Mouse (Mus musculus): ENCODE measurements around the gene Gm10490. TPM values are rescaled to one million over a fixed set of nuclear protein-coding genes. Genes with fewer than 3 reads are reported as not detected.
A peak's percentile ranks its signal among the peaks of the same experiment; 100 is the strongest.

Gm10490 gene
- total and polyA plus RNA-seq, 3 experiments = not detected

DNA sequence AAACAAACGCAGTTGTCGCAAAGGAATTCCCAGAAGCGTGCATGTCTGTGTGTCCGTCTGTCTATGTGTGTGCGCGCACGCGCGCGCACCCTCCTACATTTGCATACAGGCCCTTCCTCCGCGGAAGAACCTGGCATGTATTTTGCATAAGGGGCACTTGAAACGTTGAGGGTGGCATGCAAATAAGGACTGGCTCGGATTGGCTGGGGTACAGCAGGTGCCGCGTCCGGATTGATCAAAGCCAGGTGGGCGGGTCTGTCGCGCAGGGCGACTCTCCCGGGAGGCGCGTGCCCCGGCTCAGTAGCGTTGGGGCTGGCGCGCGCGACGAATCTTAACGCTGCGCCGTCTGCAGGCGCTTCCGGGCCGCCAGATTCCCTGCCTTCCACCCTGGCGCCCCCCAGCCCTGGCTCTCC, 31.3 kb upstream of the Gm10490 start, which contains the start of gene Pim2:
Pim2 (plus strand) TSS at position 256 of the 413 bp plus-strand sequence.
- H3K4me2 ChIP-seq (ENCODE audit: insufficient read depth, low read depth, poor library complexity, severe bottlenecking) = peak within 1 kb of the TSS; percentile 73
- peaks cover 44 to 53% of the 10 kb centered on the region in 2 experiments for H3K36me3 ChIP-seq (replicated peaks in 1 of 2; ENCODE audit: control insufficient read depth in 1 of 2, insufficient read depth in 1 of 2, low read length in 1 of 2)
- dilution Hi-C loops (cut with MboI; ENCODE audit: extremely low pct_ligation_motif_present, extremely low pct_unique_long_range_greater_than_20kb, low sequenced_read_pairs) = no loop called here
- H3K9me3 ChIP-seq (replicated peaks; ENCODE audit: low read length) = no peaks in the 10 kb centered on the region
- TF ChIP-seq MAFK (IDR thresholded peaks at IDR 0.05; ENCODE audit: insufficient replicate concordance, low read length) (no peak), ELF1 (IDR thresholded peaks at IDR 0.05; ENCODE audit: low read depth, low read length) (peak; percentile 80), NRF1 (IDR thresholded peaks at IDR 0.05; ENCODE audit: low read depth, low read length) (peak; percentile 79), NELFE (IDR thresholded peaks at IDR 0.05; ENCODE audit: low read depth, low read length) (peak; percentile 90), USF2 (conservative IDR thresholded peaks at IDR 0.05; ENCODE audit: low read depth, low read length) (no peak), E2F4 (IDR thresholded peaks at IDR 0.05; ENCODE audit: insufficient replicate concordance, low read depth, low read length) (no peak), TBP (conservative IDR thresholded peaks at IDR 0.05; ENCODE audit: low read depth, low read length) (peak; percentile 87), CTCF (conservative IDR thresholded peaks at IDR 0.05 in 1 of 2, IDR thresholded peaks at IDR 0.05 in 1 of 2; ENCODE audit: low read depth in 2 of 2, low read length in 2 of 2) (no peak), MAX (IDR thresholded peaks at IDR 0.05; ENCODE audit: low read length) (peak; percentile 27; the same call in 1 of the 2 replicates), HCFC1 (IDR thresholded peaks at IDR 0.05; ENCODE audit: low read depth, low read length) (peak; percentile 28), ZC3H11A (IDR thresholded peaks at IDR 0.05; ENCODE audit: low read depth, low read length) (no peak), SIN3A (IDR thresholded peaks at IDR 0.05; ENCODE audit: low read length) (peak; percentile 56; the same call in 1 of the 2 replicates), TCF12 (IDR thresholded peaks at IDR 0.05; ENCODE audit: low read depth, low read length) (peak; percentile 95), MAZ (IDR thresholded peaks at IDR 0.05; ENCODE audit: low read depth, low read length) (no peak), POLR2AphosphoS2 (IDR thresholded peaks at IDR 0.05; ENCODE audit: low read depth, low read length) (peak; percentile 93), JUN (IDR thresholded peaks at IDR 0.05; ENCODE audit: insufficient read depth, low read depth, low read length) (no peak), ETS1 (conservative IDR thresholded peaks at IDR 0.05; ENCODE audit: low read depth, low read length) (peak; percentile 61), ZKSCAN1 (IDR thresholded peaks at IDR 0.05; ENCODE audit: borderline replicate concordance, low read depth, low read length) (no peak), KAT2A (IDR thresholded peaks at IDR 0.05; ENCODE audit: insufficient replicate concordance, low read length) (no peak), BHLHE40 (IDR thresholded peaks at IDR 0.05; ENCODE audit: low read depth, low read length) (peak; percentile 93), JUND (conservative IDR thresholded peaks at IDR 0.05; ENCODE audit: low read depth, low read length) (no peak), UBTF (IDR thresholded peaks at IDR 0.05; ENCODE audit: low read depth, low read length) (0 out of 2 replicates have a peak, but pooled peaks have one; percentile 48), MXI1 (IDR thresholded peaks at IDR 0.05; ENCODE audit: low read depth, low read length) (peak; percentile 77; the same call in 1 of the 2 replicates), RAD21 (IDR thresholded peaks at IDR 0.05; ENCODE audit: low read depth, low read length) (no peak), ZNF384 (IDR thresholded peaks at IDR 0.05; ENCODE audit: low read depth, low read length) (no peak), CHD2 (IDR thresholded peaks at IDR 0.05; ENCODE audit: low read length) (no peak), GABPA (IDR thresholded peaks at IDR 0.05; ENCODE audit: insufficient replicate concordance, low read depth, low read length) (no peak), CHD1 (IDR thresholded peaks at IDR 0.05; ENCODE audit: low read depth, low read length) (no peak), MYC (IDR thresholded peaks at IDR 0.05; ENCODE audit: low read depth, low read length) (no peak), POLR2A (IDR thresholded peaks at IDR 0.05; ENCODE audit: low read depth, low read length) (peak; percentile 95), SMC3 (IDR thresholded peaks at IDR 0.05; ENCODE audit: low read depth, low read length) (no peak; the same call in 1 of the 2 replicates), PAX5 (IDR thresholded peaks at IDR 0.05; ENCODE audit: low read length) (no peak), EP300 (IDR thresholded peaks at IDR 0.05; ENCODE audit: low read length) (no peak), ZMIZ1 (IDR thresholded peaks at IDR 0.05; ENCODE audit: low read depth, low read length) (peak; percentile 98), USF1 (IDR thresholded peaks at IDR 0.05; ENCODE audit: low read depth, low read length) (peak; percentile 61), MEF2A (IDR thresholded peaks at IDR 0.05; ENCODE audit: borderline replicate concordance, low read depth, low read length) (no peak), RCOR1 (conservative IDR thresholded peaks at IDR 0.05; ENCODE audit: low read depth, low read length) (no peak), IRF4 (IDR thresholded peaks at IDR 0.05; ENCODE audit: low read depth, low read length) (peak; percentile 32; the same call in 1 of the 2 replicates)
- peak; percentile 92 for DNase-seq (ENCODE audit: extremely low read depth)
- in situ Hi-C loops (cut with MboI; ENCODE audit: low pct_ligation_motif_present, low pct_unique_long_range_greater_than_20kb, low sequenced_read_pairs) = no loop called here
- peak within 1 kb of the TSS; percentile 97 for H3K9ac ChIP-seq (ENCODE audit: insufficient read depth, low read depth)
- peak within 1 kb of the TSS; percentile 79 to 100 (median 82) for H3K4me3 ChIP-seq (replicated peaks in 1 of 3; ENCODE audit: low read depth in 2 of 3, low read length in 2 of 3, poor library complexity in 1 of 3)
- peaks cover 42% of the 10 kb centered on the region for H3K79me2 ChIP-seq (replicated peaks; ENCODE audit: control insufficient read depth, extremely low read depth, insufficient read depth, poor library complexity, severe bottlenecking)
- peak within 1 kb of the TSS; percentile 90 for H3K27ac ChIP-seq (ENCODE audit: insufficient read depth, low read depth)
- peaks cover 4 to 20% of the 10 kb centered on the region in 2 experiments; a peak in 2 of 4 replicates for H3K4me1 ChIP-seq (ENCODE audit: control insufficient read depth in 1 of 2, insufficient read depth in 2 of 2)
- H3K27me3 ChIP-seq (replicated peaks) = no peaks in the 10 kb centered on the region

Data from CH12.LX (cell line).